Mouse (Mus musculus) liver, embryonic 14.5 days (tissue): Measurements from ENCODE around the gene Cfap126.

ENCODE experiments used
- CTCF ChIP-seq: IDR thresholded peaks from 2 replicates; pipeline ENCODE4 v1.5.1; 2016; ENCODE audit warnings: antibody characterized with exemption, low read depth, control low read depth
- EP300 ChIP-seq: IDR thresholded peaks from 2 replicates; pipeline ENCODE4 v1.6.1; 2016; ENCODE audit warnings: antibody characterized with exemption, low read depth

DNA sequence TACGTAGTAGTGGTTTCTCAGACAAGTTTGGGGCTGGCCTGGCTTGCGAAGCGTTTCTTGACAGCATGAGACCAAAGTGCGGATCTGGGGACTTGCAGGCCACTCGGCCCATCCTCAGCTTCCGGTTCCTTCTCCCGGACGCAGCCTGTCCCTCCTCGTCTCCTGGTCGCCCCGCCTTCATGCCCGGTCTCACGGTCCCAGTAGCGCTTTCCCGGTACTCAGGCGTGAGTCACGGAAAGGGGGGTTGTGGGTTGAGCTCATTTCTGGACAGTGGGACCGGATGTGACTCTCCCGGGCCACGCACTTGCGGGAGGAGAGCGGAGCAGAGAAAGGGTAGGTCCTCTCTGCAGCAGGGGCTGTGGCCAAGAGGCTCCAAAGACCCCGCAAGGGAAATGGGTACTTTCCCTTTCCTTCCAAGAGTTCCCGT lies at the start of gene Cfap126:
- TF ChIP-seq CTCF (no peak), EP300 (no peak)
